Mouse (Mus musculus) intestine, postnatal 0 days (tissue): ENCODE measurements around the gene Olfr693. TPM values are rescaled to one million over a fixed set of nuclear protein-coding genes. Genes with fewer than 3 reads are reported as not detected.

ENCODE experiments used
- ATAC-seq: fragments of 200-750 bp; cut with Nextera tagmentation; 2 replicates; pipeline ENCODE4 v1.8.0; 2017; ENCODE audit warnings: mild to moderate bottlenecking, moderate TSS enrichment, moderate library complexity
- H3K27ac ChIP-seq: fragments of 300-500 bp; sonication (generic); 2 replicates; pipeline ENCODE4 v1.5.1; 2014; ENCODE audit warnings: mild to moderate bottlenecking, low read depth, low read length, moderate library complexity
- H3K27me3 ChIP-seq: fragments of 300-500 bp; sonication (generic); replicated peaks from 2 replicates; pipeline ENCODE4 v1.6.1; 2014; ENCODE audit warnings: low read length, mixed read lengths; ENCODE audit not compliant: control insufficient read depth, insufficient read depth
- H3K36me3 ChIP-seq: fragments of 300-500 bp; sonication (generic); 2 replicates; pipeline ENCODE4 v1.6.1; 2014; ENCODE audit warnings: mild to moderate bottlenecking, moderate library complexity; ENCODE audit not compliant: control insufficient read depth, insufficient read depth
- H3K4me1 ChIP-seq: fragments of 300-500 bp; sonication (generic); replicated peaks from 2 replicates; pipeline ENCODE4 v1.6.1; 2014; ENCODE audit warnings: antibody characterized with exemption, low read length, mixed read lengths; ENCODE audit not compliant: control insufficient read depth, insufficient read depth
- H3K4me2 ChIP-seq: fragments of 300-500 bp; sonication (generic); replicated peaks from 2 replicates; pipeline ENCODE4 v1.6.1; 2014; ENCODE audit warnings: low read depth, mild to moderate bottlenecking, moderate library complexity
- H3K4me3 ChIP-seq: fragments of 300-500 bp; sonication (generic); 2 replicates; pipeline ENCODE4 v1.5.1; 2014; ENCODE audit warnings: low read depth, low read length
- H3K9ac ChIP-seq: fragments of 300-500 bp; sonication (generic); 2 replicates; pipeline ENCODE4 v1.6.1; 2014; ENCODE audit warnings: mild to moderate bottlenecking, low read depth, low read length
- H3K9me3 ChIP-seq: fragments of 300-500 bp; sonication (generic); 2 replicates; pipeline ENCODE4 v1.6.1; 2016; ENCODE audit warnings: mixed run types; ENCODE audit not compliant: control insufficient read depth
- CTCF ChIP-seq: sonication (generic); IDR thresholded peaks from 2 replicates; pipeline ENCODE4 v1.5.1; 2016; ENCODE audit warnings: low read depth, mild to moderate bottlenecking, control low read depth, antibody characterized with exemption, moderate library complexity
- WGBS: fragments of 180-500 bp; shearing (Covaris S2); extraction: QIAGEN DNeasy Blood & Tissue Kit; methylation state at CpG from one replicate; pipeline ENCODE4 v1.1.7; 2014; 5-methylcytosine and 5-hydroxymethylcytosine counted together
- polyA plus RNA-seq: library from polyadenylated mRNA; unstranded; fragments of >200 nt; fragmentation: Nextera tagmentation; extraction: Ambion mirVana; gene quantifications from 2 replicates; pipeline ENCODE4 v1.2.1, GENCODE M21; 2015

Gene Olfr693
- polyA plus RNA-seq, 1 experiment from 2014 or later, result not detected

GRCm38 (mm10) chr7:106691714-106692113, 11.3 kb upstream of the Olfr693 start, which contains the start of gene Olfr694:
Gene Olfr694, minus strand, starts transcription at chr7:106691814.
- no peak for ATAC-seq
- no peak within 1 kb of the TSS for H3K27ac ChIP-seq
- no peaks in the 10 kb centered on the region for H3K4me1 ChIP-seq
- H3K9ac ChIP-seq, result no peak within 1 kb of the TSS
- 91% methylated on average over 1 of the region's 1 CpGs for WGBS
- no peaks in the 10 kb centered on the region for H3K36me3 ChIP-seq
- no peak within 1 kb of the TSS for H3K4me3 ChIP-seq
- no peaks in the 10 kb centered on the region for H3K27me3 ChIP-seq
- no peaks in the 10 kb centered on the region for H3K9me3 ChIP-seq
- TF ChIP-seq CTCF, result no peak
- H3K4me2 ChIP-seq, result no peak within 1 kb of the TSS

- ATAC-seq, result no peak
- no peaks in the 10 kb centered on the region for H3K36me3 ChIP-seq
- H3K9ac ChIP-seq, result no peak overlapping the region
- H3K27me3 ChIP-seq, result no peaks in the 10 kb centered on the region
- no peaks in the 10 kb centered on the region for H3K4me1 ChIP-seq
- no peak overlapping the region for H3K27ac ChIP-seq
- no peak overlapping the region for H3K4me2 ChIP-seq
- TF ChIP-seq CTCF, result no peak
- WGBS, result 84% methylated on average over 2 of the region's 2 CpGs
- H3K9me3 ChIP-seq, result no peaks in the 10 kb centered on the region
- H3K4me3 ChIP-seq, result no peak overlapping the region
Observed at GRCm38 (mm10) chr7:106685382-106685781, 5.0 kb upstream of the Olfr693 start.

- Histone ChIP-seq H3K9me3 (no peaks in the 10 kb centered on the region), H3K4me3 (no peak overlapping the region), H3K27me3 (no peaks in the 10 kb centered on the region), H3K9ac (no peak overlapping the region), H3K4me1 (no peaks in the 10 kb centered on the region), H3K27ac (no peak overlapping the region), H3K36me3 (no peaks in the 10 kb centered on the region), H3K4me2 (no peak overlapping the region)
- no peak for ATAC-seq
- no peak for TF ChIP-seq CTCF
Observed at GRCm38 (mm10) chr7:106652344-106652652, 28.1 kb downstream of the Olfr693 start.

GRCm38 (mm10) chr7:106651555-106652343, 28.6 kb downstream of the Olfr693 start:
- H3K36me3 ChIP-seq, result no peaks in the 10 kb centered on the region
- H3K27ac ChIP-seq, result no peak overlapping the region
- no peak overlapping the region for H3K4me2 ChIP-seq
- TF ChIP-seq CTCF, result no peak
- no peaks in the 10 kb centered on the region for H3K4me1 ChIP-seq
- no peak for ATAC-seq
- no peaks in the 10 kb centered on the region for H3K9me3 ChIP-seq
- no peaks in the 10 kb centered on the region for H3K27me3 ChIP-seq
- no peak overlapping the region for H3K4me3 ChIP-seq
- no peak overlapping the region for H3K9ac ChIP-seq

- no peaks in the 10 kb centered on the region for H3K36me3 ChIP-seq
- no peak for ATAC-seq
- no peak overlapping the region for H3K9ac ChIP-seq
- no peak overlapping the region for H3K4me3 ChIP-seq
- H3K27me3 ChIP-seq, result no peaks in the 10 kb centered on the region
- WGBS, result 79% methylated on average over 1 of the region's 1 CpGs
- H3K27ac ChIP-seq, result no peak overlapping the region
- no peak for TF ChIP-seq CTCF
- no peaks in the 10 kb centered on the region for H3K4me1 ChIP-seq
- no peak overlapping the region for H3K4me2 ChIP-seq
- H3K9me3 ChIP-seq, result no peaks in the 10 kb centered on the region
Observed at GRCm38 (mm10) chr7:106649774-106650173, 30.6 kb downstream of the Olfr693 start.

- no peak overlapping the region for H3K9ac ChIP-seq
Observed at GRCm38 (mm10) chr7:106645261-106645660, 35.1 kb downstream of the Olfr693 start.

More at GRCm38 (mm10) chr7:106645261-106645660, 35.1 kb downstream of the Olfr693 start:
- no peak overlapping the region for H3K27ac ChIP-seq
- WGBS, result 74% methylated on average over 1 of the region's 1 CpGs
- no peaks in the 10 kb centered on the region for H3K4me1 ChIP-seq
- no peak overlapping the region for H3K4me2 ChIP-seq
- no peaks in the 10 kb centered on the region for H3K27me3 ChIP-seq
- TF ChIP-seq CTCF, result no peak
- no peaks in the 10 kb centered on the region for H3K36me3 ChIP-seq
- H3K4me3 ChIP-seq, result no peak overlapping the region
- H3K9me3 ChIP-seq, result no peaks in the 10 kb centered on the region
- no peak for ATAC-seq
